14 mouse cellular contexts compared by ENCODE assay signal in the genomic region with DNA sequence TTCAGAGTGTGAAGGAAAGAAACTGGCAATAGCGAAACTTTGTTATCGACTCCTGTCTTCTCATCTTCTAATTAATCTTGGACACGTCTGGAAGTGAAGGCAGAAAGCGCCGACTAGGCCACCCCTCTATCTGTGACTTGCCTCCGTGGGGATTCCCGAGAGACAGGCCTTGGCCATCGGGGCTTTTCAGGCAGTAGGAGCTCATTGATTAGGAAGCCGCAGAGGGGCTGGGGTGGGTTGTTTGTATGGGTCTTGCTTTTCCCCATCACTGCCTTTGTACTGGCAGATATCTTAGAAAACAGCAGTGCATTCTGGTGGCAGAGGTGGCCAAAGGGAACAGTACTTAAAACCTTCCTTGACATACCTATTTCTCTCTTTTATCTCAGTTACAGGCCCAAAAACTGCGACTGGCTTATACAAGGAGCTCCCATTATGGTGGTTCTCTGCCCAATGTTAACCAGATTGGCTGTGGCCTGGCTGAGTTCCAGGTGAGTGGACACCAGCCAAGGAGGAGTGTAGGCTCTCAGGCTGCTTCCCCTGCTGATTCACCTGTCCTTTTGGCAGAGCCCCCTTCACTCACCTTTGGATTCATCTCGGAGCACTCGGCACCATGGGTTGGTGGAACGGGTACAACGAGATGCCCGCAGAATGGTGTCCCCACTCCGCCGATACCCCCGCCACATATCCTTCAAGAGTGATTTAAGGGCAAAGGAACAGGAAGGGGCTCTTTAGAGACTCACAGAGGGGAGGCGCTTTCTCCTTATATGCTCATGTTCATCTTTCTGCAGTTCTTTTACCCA. TPM values are rescaled to one million over a fixed set of nuclear protein-coding genes. Genes with fewer than 3 reads are reported as not detected.
DNase-seq lines count a peak whose midpoint lies in the region; ATAC-seq lines count a peak whose summit lies in the region.
"Had no signal": no experiment of that assay in that cellular context is flagged by ENCODE, and none has a peak within 500 bp of the region (broad histone marks: within the 10 kb centered on the region; RNA-seq: fewer than 3 reads in every experiment).

No protein-coding gene starts in this region.

- H3K4me1 ChIP-seq in kidney, embryonic 15.5 days = peaks cover 17% of the 10 kb centered on the region
- peaks cover 22% of the 10 kb centered on the region for H3K4me1 ChIP-seq in midbrain, embryonic 10.5 days

- 91% methylated on average over 19 of the region's 19 CpGs for WGBS in kidney, embryonic 15.5 days
- 94% methylated on average over 19 of the region's 19 CpGs for WGBS in midbrain, embryonic 10.5 days

- peak; percentile 60 for DNase-seq in kidney, adult 11 months
- DNase-seq in MN1 (ENCODE audit: low spot score) = peak; percentile 46
- peak; percentile 94 for DNase-seq in cerebellum, adult 11 months
- peak; percentile 98 for DNase-seq in cerebellum, postnatal 36 days
- DNase-seq in thymus, postnatal 14 days = no peak
- no peak for DNase-seq in midbrain, embryonic 10.5 days (ENCODE audit: low spot score)
- DNase-seq: layer of hippocampus, postnatal 36 days; lung, adult 18-20 months had no signal

- no peak overlapping the region for H3K4me2 ChIP-seq in kidney, embryonic 15.5 days
- H3K4me2 ChIP-seq: heart, embryonic 15.5 days; neural tube, embryonic 13.5 days had no signal

- no peak overlapping the region for H3K4me3 ChIP-seq in kidney, embryonic 15.5 days (replicated peaks)
- no peak overlapping the region for H3K4me3 ChIP-seq in midbrain, embryonic 10.5 days
- H3K4me3 ChIP-seq: heart, embryonic 15.5 days; hindbrain, embryonic 15.5 days; limb, embryonic 13.5 days; neural tube, embryonic 13.5 days had no signal

- no peaks in the 10 kb centered on the region for H3K27me3 ChIP-seq in kidney, embryonic 15.5 days
- H3K27me3 ChIP-seq in midbrain, embryonic 10.5 days (ENCODE audit: low read depth, poor library complexity, severe bottlenecking) = no peaks in the 10 kb centered on the region
- H3K27me3 ChIP-seq: heart, embryonic 15.5 days; hindbrain, embryonic 15.5 days; limb, embryonic 13.5 days; neural tube, embryonic 13.5 days had no signal

- H3K36me3 ChIP-seq in kidney, embryonic 15.5 days = peaks cover 52% of the 10 kb centered on the region
- peaks cover 54% of the 10 kb centered on the region for H3K36me3 ChIP-seq in midbrain, embryonic 10.5 days

- ATAC-seq in kidney, embryonic 15.5 days (replicated peaks; ENCODE audit: low FRiP score) = no peak

- no peak overlapping the region for H3K9ac ChIP-seq in kidney, embryonic 15.5 days
- H3K9ac ChIP-seq: heart, embryonic 15.5 days; hindbrain, embryonic 15.5 days; neural tube, embryonic 13.5 days had no signal

- H3K27ac ChIP-seq in kidney, embryonic 15.5 days = no peak overlapping the region
- no peak overlapping the region for H3K27ac ChIP-seq in midbrain, embryonic 10.5 days (replicated peaks)
- H3K27ac ChIP-seq: heart, embryonic 15.5 days; hindbrain, embryonic 15.5 days; kidney, postnatal 0 days; limb, embryonic 13.5 days; neural tube, embryonic 13.5 days had no signal

- no peaks in the 10 kb centered on the region for H3K9me3 ChIP-seq in kidney, embryonic 15.5 days (replicated peaks)
- H3K9me3 ChIP-seq in midbrain, embryonic 10.5 days (replicated peaks) = no peaks in the 10 kb centered on the region
- H3K9me3 ChIP-seq: heart, embryonic 15.5 days; hindbrain, embryonic 15.5 days; limb, embryonic 13.5 days; neural tube, embryonic 13.5 days had no signal

RNA-seq across cellular contexts. Expression of gene Crtc2, which starts 3.0 kb away (rescaled TPM):
- polyA plus RNA-seq in kidney, embryonic 15.5 days (2015; fragmentation: Nextera tagmentation; extraction: Ambion mirVana) = 26.1 and 26.7 TPM in 2 replicates
- polyA plus RNA-seq in midbrain, embryonic 10.5 days (2016; fragmentation: Nextera tagmentation; extraction: Ambion mirVana) = 18.5 and 20.9 TPM in 2 replicates

RNA-seq across cellular contexts. Expression of gene Dennd4b, which starts 8.1 kb away (rescaled TPM):
- 3.9 and 4.1 TPM in 2 replicates for polyA plus RNA-seq in kidney, embryonic 15.5 days (2015; fragmentation: Nextera tagmentation; extraction: Ambion mirVana)
- 6.9 and 7.0 TPM in 2 replicates for polyA plus RNA-seq in midbrain, embryonic 10.5 days (2016; fragmentation: Nextera tagmentation; extraction: Ambion mirVana)

RNA-seq across cellular contexts. Expression of gene Slc39a1, which starts 9.0 kb away (rescaled TPM):
- 101 and 104 TPM in 2 replicates for polyA plus RNA-seq in kidney, embryonic 15.5 days (2015; fragmentation: Nextera tagmentation; extraction: Ambion mirVana)
- polyA plus RNA-seq in midbrain, embryonic 10.5 days (2016; fragmentation: Nextera tagmentation; extraction: Ambion mirVana) = 69.6 and 81.8 TPM in 2 replicates

RNA-seq across cellular contexts. Expression of gene Creb3l4, which starts 13.6 kb away (rescaled TPM):
- polyA plus RNA-seq in kidney, embryonic 15.5 days (2015; fragmentation: Nextera tagmentation; extraction: Ambion mirVana) = 3.7 and 6.9 TPM in 2 replicates
- 4.6 and 4.9 TPM in 2 replicates for polyA plus RNA-seq in midbrain, embryonic 10.5 days (2016; fragmentation: Nextera tagmentation; extraction: Ambion mirVana)

RNA-seq across cellular contexts. Expression of gene Jtb, which starts 25.5 kb away (rescaled TPM):
- 96.9 and 105 TPM in 2 replicates for polyA plus RNA-seq in kidney, embryonic 15.5 days (2015; fragmentation: Nextera tagmentation; extraction: Ambion mirVana)
- 93.6 and 96.3 TPM in 2 replicates for polyA plus RNA-seq in midbrain, embryonic 10.5 days (2016; fragmentation: Nextera tagmentation; extraction: Ambion mirVana)

Comparison
In these comparisons a context has a peak if more than half of its experiments do, and no peak if none do; other contexts are left out.
1. DNase-seq: peak in kidney, adult 11 months (single experiment), MN1 (single experiment), cerebellum, adult 11 months (single experiment) and cerebellum, postnatal 36 days (2 of 2); none in thymus, postnatal 14 days (single experiment) and midbrain, embryonic 10.5 days (single experiment).